Mouse (Mus musculus) midbrain, postnatal 0 days (tissue): Measurements from ENCODE around the gene Cyp2b23. TPM values are rescaled to one million over a fixed set of nuclear protein-coding genes. Genes with fewer than 3 reads are reported as not detected.
"Not testable (repeated sequence)": the region's sequence is repeated elsewhere in the genome, so short reads cannot be mapped to it uniquely, and the experiment has no call there.

ENCODE experiments used
- ATAC-seq: fragments of 200-750 bp; cut with Nextera tagmentation; 2 replicates; pipeline ENCODE4 v1.8.0; 2017; ENCODE audit warnings: moderate number of reproducible peaks, mild to moderate bottlenecking, moderate TSS enrichment, moderate library complexity; ENCODE audit not compliant: low FRiP score
- DNase-seq: peaks from one replicate; pipeline ENCODE4 v3.0.0-alpha.2; 2015; ENCODE audit warnings: low spot score
- H3K27ac ChIP-seq: fragments of 300-500 bp; sonication (generic); 2 replicates; pipeline ENCODE4 v1.5.1; 2014; ENCODE audit warnings: low read depth, mild to moderate bottlenecking, low read length, mixed read lengths
- H3K27me3 ChIP-seq: fragments of 300-500 bp; sonication (generic); 2 replicates; pipeline ENCODE4 v1.6.1; 2014; ENCODE audit warnings: low read length, control low read depth, mixed read lengths; ENCODE audit not compliant: insufficient read depth
- H3K36me3 ChIP-seq: fragments of 300-500 bp; sonication (generic); 2 replicates; pipeline ENCODE4 v1.6.1; 2014; ENCODE audit warnings: low read length, control low read depth, mixed read lengths; ENCODE audit not compliant: insufficient read depth
- H3K4me1 ChIP-seq: fragments of 300-500 bp; sonication (generic); 2 replicates; pipeline ENCODE4 v1.6.1; 2014; ENCODE audit warnings: mild to moderate bottlenecking, control low read depth, antibody characterized with exemption, low read length, mixed read lengths; ENCODE audit not compliant: insufficient read depth
- H3K4me2 ChIP-seq: fragments of 300-500 bp; sonication (generic); 2 replicates; pipeline ENCODE4 v1.6.1; 2014; ENCODE audit warnings: low read depth, mild to moderate bottlenecking, low read length, mixed read lengths; ENCODE audit not compliant: poor library complexity, severe bottlenecking
- H3K4me3 ChIP-seq: fragments of 300-500 bp; sonication (generic); 2 replicates; pipeline ENCODE4 v1.5.1; 2014; ENCODE audit warnings: low read depth, mild to moderate bottlenecking, low read length, moderate library complexity
- H3K9ac ChIP-seq: fragments of 300-500 bp; sonication (generic); replicated peaks from 2 replicates; pipeline ENCODE4 v1.6.1; 2014; ENCODE audit warnings: mild to moderate bottlenecking, low read length, moderate library complexity, mixed read lengths; ENCODE audit not compliant: poor library complexity, severe bottlenecking
- H3K9me3 ChIP-seq: fragments of 300-500 bp; sonication (generic); 2 replicates; pipeline ENCODE4 v1.6.1; 2016; ENCODE audit warnings: low read length, control low read depth
- CTCF ChIP-seq: IDR thresholded peaks from 2 replicates; pipeline ENCODE4 v1.5.1; 2016; ENCODE audit warnings: antibody characterized with exemption, mild to moderate bottlenecking
- WGBS: fragments of 180-500 bp; shearing (Covaris S2); extraction: QIAGEN DNeasy Blood & Tissue Kit; methylation state at CpG from one replicate; pipeline ENCODE4 v1.1.7; 2014; 5-methylcytosine and 5-hydroxymethylcytosine counted together
- polyA plus RNA-seq: library from polyadenylated mRNA; unstranded; fragments of >200 nt; fragmentation: Nextera tagmentation; extraction: Ambion mirVana; gene quantifications from 2 replicates; pipeline ENCODE4 v1.2.1, GENCODE M21; 2015
- total RNA-seq: library from RNA; depleted of rRNA; stranded (reverse); fragments of >200 nt; gene quantifications from 2 replicates; pipeline ENCODE4 v1.2.3, GENCODE M21; 2014; rRNA removed

Gene Cyp2b23
- total and polyA plus RNA-seq, 2 experiments from 2014 or later: not detected

DNA sequence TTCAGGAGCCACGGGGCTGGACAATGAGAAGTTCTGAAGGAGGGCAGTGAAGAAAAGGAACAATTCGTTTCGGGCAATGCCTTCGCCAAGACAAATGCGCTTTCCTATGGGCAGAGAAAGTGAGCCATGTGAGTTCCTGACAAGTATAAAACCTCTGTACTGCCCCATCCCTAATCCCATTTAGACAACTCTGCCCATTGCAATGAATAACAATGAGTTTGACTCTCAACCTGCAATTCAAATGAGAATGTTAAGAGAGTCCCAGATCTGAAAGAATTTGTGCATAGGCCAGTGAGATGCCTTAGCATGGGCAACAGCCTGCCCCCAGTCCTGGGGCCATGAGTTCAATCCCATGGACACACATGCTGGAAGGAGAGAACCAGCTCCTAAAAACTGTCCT is 20.2 kb downstream of the Cyp2b23 start:
- no peak for ATAC-seq
- Histone ChIP-seq H3K4me3 (no peak overlapping the region), H3K4me2 (no peak overlapping the region), H3K27me3 (no peaks in the 10 kb centered on the region), H3K4me1 (no peaks in the 10 kb centered on the region), H3K27ac (no peak overlapping the region), H3K9me3 (peaks cover 4% of the 10 kb centered on the region; the same call in 1 of the 2 replicates), H3K36me3 (no peaks in the 10 kb centered on the region), H3K9ac (no peak overlapping the region)
- WGBS: 48% methylated on average over 5 of the region's 5 CpGs
- no peak for DNase-seq
- no peak for TF ChIP-seq CTCF

- H3K4me2 ChIP-seq, H3K9ac ChIP-seq, H3K4me1 ChIP-seq, H3K4me3 ChIP-seq, H3K27me3 ChIP-seq, DNase-seq, H3K27ac ChIP-seq, H3K36me3 ChIP-seq, ATAC-seq, H3K9me3 ChIP-seq: not testable (repeated sequence)
- 65% methylated on average over 1 of the region's 1 CpGs for WGBS
These were observed 67.9 kb downstream of the Cyp2b23 start, which contains the start of gene Vmn1r185 for GRCm38 (mm10) chr7:26618364-26618763. TSS of gene Vmn1r185 (minus strand) at chr7:26618464.

Other genes with a start within 250 kb of the Cyp2b23 start
- gene Nlrp9a, start 151.4 kb downstream of the Cyp2b23 start, total RNA-seq: not detected in 2 replicates
- gene Nlrp9a, start 151.4 kb downstream of the Cyp2b23 start, polyA plus RNA-seq: not detected in 2 replicates
- gene Vmn1r185, start 68.0 kb downstream of the Cyp2b23 start, total RNA-seq: not detected in 2 replicates
- not detected in 2 replicates for gene Vmn1r185, start 68.0 kb downstream of the Cyp2b23 start, polyA plus RNA-seq
- 1.3 TPM in 1 of 2 replicates, not detected in the other for gene Cyp2b19, start 70.7 kb upstream of the Cyp2b23 start, total RNA-seq
- gene Cyp2b19, start 70.7 kb upstream of the Cyp2b23 start, polyA plus RNA-seq: 0.64 and 0.67 TPM in 2 replicates
- 0.16 TPM in 1 of 2 replicates, not detected in the other for gene Cyp2g1, start 122.5 kb upstream of the Cyp2b23 start, total RNA-seq
- 0.12 TPM in 1 of 2 replicates, not detected in the other for gene Cyp2g1, start 122.5 kb upstream of the Cyp2b23 start, polyA plus RNA-seq
- gene Cyp2a5, start 148.9 kb upstream of the Cyp2b23 start, total RNA-seq: 5.7 and 13.5 TPM in 2 replicates
- 0.54 and 1.4 TPM in 2 replicates for gene Cyp2a5, start 148.9 kb upstream of the Cyp2b23 start, polyA plus RNA-seq